Mouse (Mus musculus): ENCODE measurements at regions not wholly inside any gene's neighbourhood (a gene's known extent, or its start where the extent isn't known, plus 50 kb on each side); places are given as distances from the start of the nearest gene placed in this dataset.
A peak's percentile ranks its signal among the peaks of the same experiment; 100 is the strongest.

GRCm38 (mm10) chr10:118507630-118508029, 66.8 kb downstream of the Ifng start:
- Histone ChIP-seq H3K4me2 (ENCODE audit: insufficient read depth, low read depth, poor library complexity, severe bottlenecking) (no peak overlapping the region), H3K27ac (ENCODE audit: insufficient read depth, low read depth) (no peak overlapping the region), H3K9ac (ENCODE audit: insufficient read depth, low read depth) (no peak overlapping the region), H3K4me1 (ENCODE audit: control insufficient read depth in 1 of 2, insufficient read depth in 2 of 2) (peaks cover 11 to 28% of the 10 kb centered on the region in 2 experiments), H3K9me3 (replicated peaks; ENCODE audit: low read length) (no peaks in the 10 kb centered on the region), H3K79me2 (replicated peaks; ENCODE audit: control insufficient read depth, extremely low read depth, insufficient read depth, poor library complexity, severe bottlenecking) (no peaks in the 10 kb centered on the region), H3K4me3 (replicated peaks in 1 of 3; ENCODE audit: low read depth in 2 of 3, low read length in 2 of 3, poor library complexity in 1 of 3) (no peak overlapping the region), H3K27me3 (replicated peaks) (no peaks in the 10 kb centered on the region), H3K36me3 (replicated peaks in 1 of 2; ENCODE audit: control insufficient read depth in 1 of 2, insufficient read depth in 1 of 2, low read length in 1 of 2) (no peaks in the 10 kb centered on the region)
- in situ Hi-C loops (cut with MboI; ENCODE audit: low pct_ligation_motif_present, low pct_unique_long_range_greater_than_20kb, low sequenced_read_pairs) (loop anchor here (5.0 kb wide), 1 partner anchor 70 kb away; no protein-coding TSS in a partner anchor), dilution Hi-C loops (cut with MboI; ENCODE audit: extremely low pct_ligation_motif_present, extremely low pct_unique_long_range_greater_than_20kb, low sequenced_read_pairs) (no loop called here)
- DNase-seq (ENCODE audit: extremely low read depth): peak; percentile 63
- TF ChIP-seq ZC3H11A (IDR thresholded peaks at IDR 0.05; ENCODE audit: low read depth, low read length) (peak; percentile 26; the same call in 1 of the 2 replicates), CTCF (conservative IDR thresholded peaks at IDR 0.05 in 1 of 2, IDR thresholded peaks at IDR 0.05 in 1 of 2; ENCODE audit: low read depth in 2 of 2, low read length in 2 of 2) (peak; percentile 87), MAFK (IDR thresholded peaks at IDR 0.05; ENCODE audit: insufficient replicate concordance, low read length) (no peak), MEF2A (IDR thresholded peaks at IDR 0.05; ENCODE audit: borderline replicate concordance, low read depth, low read length) (no peak), MAX (IDR thresholded peaks at IDR 0.05; ENCODE audit: low read length) (no peak), RAD21 (IDR thresholded peaks at IDR 0.05; ENCODE audit: low read depth, low read length) (peak; percentile 87), ZMIZ1 (IDR thresholded peaks at IDR 0.05; ENCODE audit: low read depth, low read length) (no peak), HCFC1 (IDR thresholded peaks at IDR 0.05; ENCODE audit: low read depth, low read length) (no peak), SMC3 (IDR thresholded peaks at IDR 0.05; ENCODE audit: low read depth, low read length) (peak; percentile 89)

DNA sequence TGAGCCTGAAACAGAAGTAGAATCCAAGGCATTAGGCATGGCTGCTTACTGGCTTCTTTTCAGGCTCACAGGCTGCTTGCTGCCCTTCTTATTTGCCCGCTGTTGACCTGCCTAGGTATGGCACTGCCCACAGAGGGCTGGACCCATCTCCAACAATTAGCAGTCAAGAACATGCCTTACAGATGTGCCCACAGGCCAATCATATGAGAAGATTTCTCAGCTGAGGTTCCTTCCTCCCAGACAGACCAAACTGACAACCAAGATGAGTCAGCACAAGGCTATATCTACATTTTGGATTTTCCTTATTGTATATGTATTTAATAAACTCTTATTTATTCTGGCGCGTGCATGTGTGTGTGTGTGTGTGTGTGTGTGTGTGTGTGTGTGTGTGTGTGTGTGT, 76.0 kb downstream of the Ifng start:
- no peak overlapping the region for H3K9ac ChIP-seq (ENCODE audit: insufficient read depth, low read depth)
- in situ Hi-C loops (cut with MboI; ENCODE audit: low pct_ligation_motif_present, low pct_unique_long_range_greater_than_20kb, low sequenced_read_pairs): no loop called here
- no peak overlapping the region for H3K27ac ChIP-seq (ENCODE audit: insufficient read depth, low read depth)
- peaks cover 2 to 10% of the 10 kb centered on the region in 2 experiments; a peak in 2 of 4 replicates for H3K4me1 ChIP-seq (ENCODE audit: control insufficient read depth in 1 of 2, insufficient read depth in 2 of 2)
- H3K79me2 ChIP-seq (replicated peaks; ENCODE audit: control insufficient read depth, extremely low read depth, insufficient read depth, poor library complexity, severe bottlenecking): no peaks in the 10 kb centered on the region
- no peak overlapping the region for H3K4me3 ChIP-seq (replicated peaks in 1 of 3; ENCODE audit: low read depth in 2 of 3, low read length in 2 of 3, poor library complexity in 1 of 3)
- no peak for TF ChIP-seq MYC (IDR thresholded peaks at IDR 0.05; ENCODE audit: low read depth, low read length)
- no peak for TF ChIP-seq CTCF (conservative IDR thresholded peaks at IDR 0.05 in 1 of 2, IDR thresholded peaks at IDR 0.05 in 1 of 2; ENCODE audit: low read depth in 2 of 2, low read length in 2 of 2)
- TF ChIP-seq E2F4 (IDR thresholded peaks at IDR 0.05; ENCODE audit: insufficient replicate concordance, low read depth, low read length): no peak
- TF ChIP-seq NRF1 (IDR thresholded peaks at IDR 0.05; ENCODE audit: low read depth, low read length): no peak
- no peak for TF ChIP-seq POLR2A (IDR thresholded peaks at IDR 0.05; ENCODE audit: low read depth, low read length)
- no peak for TF ChIP-seq MAX (IDR thresholded peaks at IDR 0.05; ENCODE audit: low read length)
- no peak for TF ChIP-seq POLR2AphosphoS2 (IDR thresholded peaks at IDR 0.05; ENCODE audit: low read depth, low read length)
- no peak for TF ChIP-seq ZKSCAN1 (IDR thresholded peaks at IDR 0.05; ENCODE audit: borderline replicate concordance, low read depth, low read length)
- no peaks in the 10 kb centered on the region for H3K9me3 ChIP-seq (replicated peaks; ENCODE audit: low read length)
- dilution Hi-C loops (cut with MboI; ENCODE audit: extremely low pct_ligation_motif_present, extremely low pct_unique_long_range_greater_than_20kb, low sequenced_read_pairs): no loop called here
- no peak overlapping the region for H3K4me2 ChIP-seq (ENCODE audit: insufficient read depth, low read depth, poor library complexity, severe bottlenecking)
- peak; percentile 14 for DNase-seq (ENCODE audit: extremely low read depth)
- no peaks in the 10 kb centered on the region for H3K36me3 ChIP-seq (replicated peaks in 1 of 2; ENCODE audit: control insufficient read depth in 1 of 2, insufficient read depth in 1 of 2, low read length in 1 of 2)
- no peaks in the 10 kb centered on the region for H3K27me3 ChIP-seq (replicated peaks)
